Mouse (Mus musculus) hindbrain, embryonic 16.5 days (tissue): ENCODE measurements around the gene Nxnl1. TPM values are rescaled to one million over a fixed set of nuclear protein-coding genes. Genes with fewer than 3 reads are reported as not detected.

Experiments used
- ATAC-seq: fragments of 200-750 bp; cut with Nextera tagmentation; 2 replicates; pipeline ENCODE4 v1.8.0; 2017; ENCODE audit warnings: moderate TSS enrichment, moderate library complexity
- H3K27ac ChIP-seq: fragments of 300-500 bp; sonication (generic); 2 replicates; pipeline ENCODE4 v1.5.1; 2014; ENCODE audit warnings: low read depth, mild to moderate bottlenecking, control low read depth, low read length, moderate library complexity
- H3K27me3 ChIP-seq: fragments of 300-500 bp; sonication (generic); replicated peaks from 2 replicates; pipeline ENCODE4 v1.6.1; 2014; ENCODE audit warnings: low read length; ENCODE audit not compliant: control insufficient read depth, insufficient read depth
- H3K36me3 ChIP-seq: fragments of 300-500 bp; sonication (generic); 2 replicates; pipeline ENCODE4 v1.6.1; 2014; ENCODE audit warnings: mild to moderate bottlenecking, low read length, moderate library complexity, mixed read lengths; ENCODE audit not compliant: control insufficient read depth, insufficient read depth
- H3K4me1 ChIP-seq: fragments of 300-500 bp; sonication (generic); 2 replicates; pipeline ENCODE4 v1.6.1; 2014; ENCODE audit warnings: low read depth, low read length; ENCODE audit not compliant: control insufficient read depth, insufficient read depth
- H3K4me2 ChIP-seq: fragments of 300-500 bp; sonication (generic); 2 replicates; pipeline ENCODE4 v1.6.1; 2014; ENCODE audit warnings: mild to moderate bottlenecking, low read length, control low read depth, moderate library complexity
- H3K4me3 ChIP-seq: fragments of 300-500 bp; sonication (generic); 2 replicates; pipeline ENCODE4 v1.5.1; 2014; ENCODE audit warnings: mild to moderate bottlenecking, low read length, control low read depth, moderate library complexity
- H3K9ac ChIP-seq: fragments of 300-500 bp; sonication (generic); 2 replicates; pipeline ENCODE4 v1.6.1; 2014; ENCODE audit warnings: low read depth, mild to moderate bottlenecking, control low read depth, low read length, moderate library complexity
- H3K9me3 ChIP-seq: fragments of 300-500 bp; sonication (generic); 2 replicates; pipeline ENCODE4 v1.6.1; 2014; ENCODE audit warnings: mild to moderate bottlenecking, low read length, moderate library complexity; ENCODE audit not compliant: control insufficient read depth
- WGBS: fragments of 180-500 bp; shearing (Covaris S2); extraction: QIAGEN DNeasy Blood & Tissue Kit; methylation state at CpG from one replicate; pipeline ENCODE4 v1.1.7; 2014; 5-methylcytosine and 5-hydroxymethylcytosine counted together
- polyA plus RNA-seq: library from polyadenylated mRNA; unstranded; fragments of >200 nt; fragmentation: Nextera tagmentation; extraction: Ambion mirVana; gene quantifications from 2 replicates; pipeline ENCODE4 v1.2.1, GENCODE M21; 2015

The Nxnl1 gene
- polyA plus RNA-seq, 1 experiment from 2014 or later = not detected

GRCm38 (mm10) chr8:71591471-71592373, 25.3 kb upstream of the Nxnl1 start, which contains the start of gene Pgls:
Pgls (plus strand) TSS chr8:71592176.
- H3K27ac ChIP-seq = peak within 1 kb of the TSS; percentile 99
- peaks cover 32% of the 10 kb centered on the region for H3K4me1 ChIP-seq
- peaks cover 8% of the 10 kb centered on the region for H3K36me3 ChIP-seq
- no peaks in the 10 kb centered on the region for H3K9me3 ChIP-seq
- WGBS = under 1% methylated on average over 68 of the region's 71 CpGs
- H3K4me3 ChIP-seq = peak within 1 kb of the TSS; percentile 87
- no peaks in the 10 kb centered on the region for H3K27me3 ChIP-seq
- peak within 1 kb of the TSS; percentile 97 for H3K9ac ChIP-seq
- peak; percentile 91 for ATAC-seq
- peak within 1 kb of the TSS; percentile 95 for H3K4me2 ChIP-seq

GRCm38 (mm10) chr8:71591017-71591416, 24.6 kb upstream of the Nxnl1 start:
- WGBS = 25% methylated on average over 5 of the region's 5 CpGs
- H3K9me3 ChIP-seq = no peaks in the 10 kb centered on the region
- H3K27me3 ChIP-seq = no peaks in the 10 kb centered on the region
- H3K27ac ChIP-seq = peak overlapping the region; percentile 99
- peak overlapping the region; percentile 87 for H3K4me3 ChIP-seq
- ATAC-seq = no peak
- H3K4me2 ChIP-seq = peak overlapping the region; percentile 95
- peaks cover 11% of the 10 kb centered on the region for H3K36me3 ChIP-seq
- peaks cover 30% of the 10 kb centered on the region for H3K4me1 ChIP-seq
- peak overlapping the region; percentile 97 for H3K9ac ChIP-seq

GRCm38 (mm10) chr8:71588762-71589161, 22.4 kb upstream of the Nxnl1 start:
- Histone ChIP-seq H3K4me1 (peaks cover 22% of the 10 kb centered on the region), H3K9me3 (no peaks in the 10 kb centered on the region), H3K4me3 (no peak overlapping the region), H3K4me2 (no peak overlapping the region), H3K27ac (no peak overlapping the region), H3K27me3 (no peaks in the 10 kb centered on the region), H3K36me3 (peaks cover 24% of the 10 kb centered on the region), H3K9ac (no peak overlapping the region)
- ATAC-seq = no peak
- 54% methylated on average over 3 of the region's 3 CpGs for WGBS

GRCm38 (mm10) chr8:71586891-71587290, 20.5 kb upstream of the Nxnl1 start:
- H3K9me3 ChIP-seq = no peaks in the 10 kb centered on the region
- H3K27me3 ChIP-seq = no peaks in the 10 kb centered on the region
- no peak overlapping the region for H3K9ac ChIP-seq
- H3K4me2 ChIP-seq = no peak overlapping the region
- no peak overlapping the region for H3K27ac ChIP-seq
- no peak overlapping the region for H3K4me3 ChIP-seq
- 0 out of 2 replicates have a peak, but pooled peaks have one; percentile 5 for ATAC-seq
- peaks cover 10% of the 10 kb centered on the region for H3K4me1 ChIP-seq
- 87% methylated on average over 2 of the region's 2 CpGs for WGBS
- peaks cover 24% of the 10 kb centered on the region for H3K36me3 ChIP-seq

- H3K27me3 ChIP-seq = no peaks in the 10 kb centered on the region
- 28% methylated on average over 9 of the region's 9 CpGs for WGBS
- peaks cover 15% of the 10 kb centered on the region for H3K36me3 ChIP-seq
- H3K9me3 ChIP-seq = no peaks in the 10 kb centered on the region
- 0 out of 2 replicates have a peak, but pooled peaks cover 2% of the 10 kb centered on the region for H3K4me1 ChIP-seq
- H3K4me3 ChIP-seq = no peak overlapping the region
- no peak overlapping the region for H3K27ac ChIP-seq
- H3K9ac ChIP-seq = no peak overlapping the region
- H3K4me2 ChIP-seq = no peak overlapping the region
- peak; percentile 31 for ATAC-seq
These were observed 13.8 kb upstream of the Nxnl1 start for GRCm38 (mm10) chr8:71580201-71580600.

GRCm38 (mm10) chr8:71579476-71579875, 13.1 kb upstream of the Nxnl1 start:
- no peak overlapping the region for H3K27ac ChIP-seq
- no peaks in the 10 kb centered on the region for H3K9me3 ChIP-seq
- peaks cover 9% of the 10 kb centered on the region for H3K36me3 ChIP-seq
- peak; percentile 28; the same call in 1 of the 2 replicates for ATAC-seq
- peak overlapping the region; percentile 27; the same call in 1 of the 2 replicates for H3K9ac ChIP-seq
- H3K4me3 ChIP-seq = no peak overlapping the region
- no peak overlapping the region for H3K4me2 ChIP-seq
- 0 out of 2 replicates have a peak, but pooled peaks cover 2% of the 10 kb centered on the region for H3K4me1 ChIP-seq
- no peaks in the 10 kb centered on the region for H3K27me3 ChIP-seq
- WGBS = 70% methylated on average over 10 of the region's 14 CpGs

- Histone ChIP-seq H3K9me3 (no peaks in the 10 kb centered on the region), H3K27ac (no peak overlapping the region), H3K4me3 (no peak overlapping the region), H3K27me3 (no peaks in the 10 kb centered on the region), H3K4me1 (0 out of 2 replicates have a peak, but pooled peaks cover 2% of the 10 kb centered on the region), H3K36me3 (peaks cover 4% of the 10 kb centered on the region), H3K9ac (no peak overlapping the region), H3K4me2 (no peak overlapping the region)
- WGBS = 68% methylated on average over 1 of the region's 1 CpGs
- ATAC-seq = no peak
These were observed 12.6 kb upstream of the Nxnl1 start for GRCm38 (mm10) chr8:71579009-71579408.

GRCm38 (mm10) chr8:71577856-71578387, 11.5 kb upstream of the Nxnl1 start:
- H3K4me3 ChIP-seq = no peak overlapping the region
- ATAC-seq = no peak
- H3K4me1 ChIP-seq = peaks cover 7% of the 10 kb centered on the region; the same call in 1 of the 2 replicates
- H3K9ac ChIP-seq = no peak overlapping the region
- no peak overlapping the region for H3K27ac ChIP-seq
- H3K36me3 ChIP-seq = 0 out of 2 replicates have a peak, but pooled peaks cover 2% of the 10 kb centered on the region
- WGBS = 65% methylated on average over 4 of the region's 4 CpGs
- no peaks in the 10 kb centered on the region for H3K9me3 ChIP-seq
- H3K27me3 ChIP-seq = no peaks in the 10 kb centered on the region
- H3K4me2 ChIP-seq = no peak overlapping the region

- H3K27me3 ChIP-seq = no peaks in the 10 kb centered on the region
- 84% methylated on average over 1 of the region's 1 CpGs for WGBS
- H3K9ac ChIP-seq = no peak overlapping the region
- H3K36me3 ChIP-seq = no peaks in the 10 kb centered on the region
- H3K4me2 ChIP-seq = no peak overlapping the region
- no peak overlapping the region for H3K4me3 ChIP-seq
- H3K9me3 ChIP-seq = no peaks in the 10 kb centered on the region
- ATAC-seq = no peak
- H3K27ac ChIP-seq = no peak overlapping the region
- peaks cover 22% of the 10 kb centered on the region for H3K4me1 ChIP-seq
These were observed 8.6 kb upstream of the Nxnl1 start for GRCm38 (mm10) chr8:71575020-71575419.
